Mouse (Mus musculus) liver, embryonic 13.5 days (tissue): Measurements from ENCODE around the gene Fzd1. TPM values are rescaled to one million over a fixed set of nuclear protein-coding genes. Genes with fewer than 3 reads are reported as not detected.
A peak's percentile ranks its signal among the peaks of the same experiment; 100 is the strongest.

ENCODE experiments used
- ATAC-seq: fragments of 200-750 bp; cut with Nextera tagmentation; 2 replicates; pipeline ENCODE4 v1.8.0; 2017; ENCODE audit warnings: low read depth, mild to moderate bottlenecking, moderate number of reproducible peaks, moderate library complexity
- DNase-seq: peaks from one replicate; pipeline ENCODE4 v3.0.0; 2022
- H3K27ac ChIP-seq: fragments of 300-500 bp; sonication (generic); 2 replicates; pipeline ENCODE4 v1.5.1; 2015; ENCODE audit warnings: moderate library complexity, mild to moderate bottlenecking, inconsistent platforms
- H3K27me3 ChIP-seq: fragments of 300-500 bp; sonication (generic); 2 replicates; pipeline ENCODE4 v1.6.1; 2015; ENCODE audit warnings: mild to moderate bottlenecking, inconsistent platforms
- H3K36me3 ChIP-seq: fragments of 300-500 bp; sonication (generic); 2 replicates; pipeline ENCODE4 v1.6.1; 2015; ENCODE audit warnings: mild to moderate bottlenecking, inconsistent platforms
- H3K4me1 ChIP-seq: fragments of 300-500 bp; sonication (generic); replicated peaks from 2 replicates; pipeline ENCODE4 v1.6.1; 2015; ENCODE audit warnings: inconsistent platforms
- H3K4me2 ChIP-seq: fragments of 300-500 bp; sonication (generic); 2 replicates; pipeline ENCODE4 v1.6.1; 2015; ENCODE audit warnings: inconsistent platforms, mild to moderate bottlenecking, moderate library complexity
- H3K4me3 ChIP-seq: fragments of 300-500 bp; sonication (generic); replicated peaks from 2 replicates; pipeline ENCODE4 v1.5.1; 2015; ENCODE audit warnings: mild to moderate bottlenecking, inconsistent platforms
- H3K9ac ChIP-seq: fragments of 300-500 bp; sonication (generic); 2 replicates; pipeline ENCODE4 v1.6.1; 2015; ENCODE audit warnings: mild to moderate bottlenecking, inconsistent platforms
- H3K9me3 ChIP-seq: fragments of 300-500 bp; sonication (generic); replicated peaks from 2 replicates; pipeline ENCODE4 v1.6.1; 2016; ENCODE audit warnings: inconsistent platforms
- WGBS: fragments of 180-500 bp; shearing (Covaris S2); methylation state at CpG from one replicate; pipeline ENCODE4 v1.1.7; 2015; ENCODE audit not compliant: insufficient replicate concordance; 5-methylcytosine and 5-hydroxymethylcytosine counted together
- microRNA-seq: library from miRNA; unstranded; fragments of <30 nt; microRNA quantifications from one replicate; pipeline ENCODE4, GENCODE M21; 2016
- polyA plus RNA-seq: library from polyadenylated mRNA; unstranded; fragments of >200 nt; fragmentation: Nextera tagmentation; extraction: Ambion mirVana; gene quantifications from 2 replicates; pipeline ENCODE4 v1.2.1, GENCODE M21; 2015

Fzd1 gene
- polyA plus RNA-seq, 1 experiment from 2014 or later = 3.7 TPM

DNA sequence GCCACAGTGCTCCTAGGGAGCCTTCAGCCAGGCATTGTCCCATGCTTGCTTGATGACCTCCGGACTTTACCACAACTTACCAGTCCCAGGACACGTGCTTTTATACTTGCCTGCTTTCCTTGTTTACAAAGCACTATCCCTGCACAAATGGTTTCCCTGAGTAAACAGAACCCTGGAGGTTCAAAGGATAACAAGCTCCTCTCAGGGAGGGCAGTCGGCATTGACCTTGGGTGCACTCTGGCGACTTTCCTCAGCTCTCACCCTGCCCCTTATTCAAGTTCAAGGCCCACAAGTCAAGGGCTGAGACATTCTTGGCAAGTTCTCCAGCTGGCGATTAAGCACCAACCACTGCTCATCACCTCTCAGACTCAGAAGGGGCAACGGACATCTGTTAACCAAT, 20.8 kb downstream of the Fzd1 start:
- Histone ChIP-seq H3K27me3 (no peaks in the 10 kb centered on the region), H3K4me2 (no peak overlapping the region), H3K27ac (no peak overlapping the region), H3K4me1 (0 out of 2 replicates have a peak, but pooled peaks cover 3% of the 10 kb centered on the region), H3K9ac (no peak overlapping the region), H3K9me3 (no peaks in the 10 kb centered on the region), H3K4me3 (no peak overlapping the region), H3K36me3 (no peaks in the 10 kb centered on the region)
- DNase-seq (no peak), ATAC-seq (peak; percentile 31; the same call in 1 of the 2 replicates)
- WGBS = 31% methylated on average over 6 of the region's 6 CpGs

GRCm38 (mm10) chr5:4735461-4735860, 22.4 kb downstream of the Fzd1 start:
- DNase-seq (no peak), ATAC-seq (no peak)
- no peaks in the 10 kb centered on the region for H3K36me3 ChIP-seq
- 68% methylated on average over 7 of the region's 7 CpGs for WGBS
- H3K9ac ChIP-seq = no peak overlapping the region
- H3K9me3 ChIP-seq = no peaks in the 10 kb centered on the region
- no peaks in the 10 kb centered on the region for H3K27me3 ChIP-seq
- no peak overlapping the region for H3K4me2 ChIP-seq
- no peak overlapping the region for H3K27ac ChIP-seq
- 0 out of 2 replicates have a peak, but pooled peaks cover 3% of the 10 kb centered on the region for H3K4me1 ChIP-seq
- H3K4me3 ChIP-seq = no peak overlapping the region

DNA sequence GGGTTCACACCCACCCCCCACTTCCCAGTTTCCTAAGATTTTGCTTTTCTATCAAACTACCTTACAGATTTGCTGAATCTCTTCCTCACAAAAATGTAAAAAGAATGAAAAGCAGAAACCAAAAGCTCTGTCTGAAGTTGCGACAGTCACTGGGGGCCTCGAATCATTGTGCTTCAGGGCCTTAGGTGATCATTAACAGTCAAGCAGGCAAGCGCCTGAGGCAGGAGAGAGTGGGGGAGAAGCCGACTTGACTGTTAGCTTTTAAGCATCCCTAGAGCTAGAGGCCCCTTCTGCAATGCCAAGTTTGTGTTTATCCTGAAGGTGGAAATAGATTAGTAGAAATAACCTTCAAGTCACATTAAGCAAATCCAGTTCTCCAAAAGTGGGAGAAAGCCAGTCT, 24.6 kb downstream of the Fzd1 start:
- Histone ChIP-seq H3K27ac (no peak overlapping the region), H3K4me1 (0 out of 2 replicates have a peak, but pooled peaks cover 3% of the 10 kb centered on the region), H3K27me3 (no peaks in the 10 kb centered on the region), H3K9ac (no peak overlapping the region), H3K36me3 (no peaks in the 10 kb centered on the region), H3K4me2 (no peak overlapping the region), H3K9me3 (no peaks in the 10 kb centered on the region), H3K4me3 (no peak overlapping the region)
- no peak for DNase-seq
- WGBS = 44% methylated on average over 4 of the region's 4 CpGs
- ATAC-seq = no peak

- DNase-seq (no peak), ATAC-seq (peak; percentile 36; the same call in 1 of the 2 replicates)
- WGBS = 57% methylated on average over 10 of the region's 10 CpGs
Measured at GRCm38 (mm10) chr5:4732241-4733229, 25.3 kb downstream of the Fzd1 start.

DNA sequence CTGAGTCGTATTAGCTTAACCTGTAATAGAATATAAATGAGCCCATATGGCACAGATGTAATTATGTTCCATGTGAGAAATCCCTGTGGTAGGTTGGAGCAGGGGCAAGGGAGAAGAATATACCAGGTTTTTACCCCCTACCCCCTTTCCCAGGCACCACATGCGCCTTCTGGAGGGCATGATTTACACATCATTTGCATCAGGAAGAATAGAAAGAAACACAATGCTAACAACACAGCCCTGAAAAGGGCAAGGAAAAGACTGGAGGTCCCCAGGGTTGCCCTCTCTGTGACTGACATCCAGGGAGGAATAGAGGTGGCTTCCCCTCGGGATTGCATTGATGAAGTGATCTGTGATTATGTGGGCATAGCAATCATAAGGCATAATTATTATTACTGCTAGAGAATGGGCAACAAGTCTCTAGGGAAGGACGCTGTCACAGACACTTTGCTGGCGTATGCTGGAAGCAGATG, 26.1 kb downstream of the Fzd1 start:
- no peak for DNase-seq
- H3K4me3 ChIP-seq = no peak overlapping the region
- H3K27me3 ChIP-seq = no peaks in the 10 kb centered on the region
- H3K27ac ChIP-seq = no peak overlapping the region
- H3K36me3 ChIP-seq = no peaks in the 10 kb centered on the region
- H3K9ac ChIP-seq = no peak overlapping the region
- no peak overlapping the region for H3K4me2 ChIP-seq
- ATAC-seq = no peak
- 0 out of 2 replicates have a peak, but pooled peaks cover 3% of the 10 kb centered on the region for H3K4me1 ChIP-seq
- WGBS = 53% methylated on average over 5 of the region's 5 CpGs
- H3K9me3 ChIP-seq = no peaks in the 10 kb centered on the region

More at GRCm38 (mm10) chr5:4732241-4733229, 25.3 kb downstream of the Fzd1 start:
- Histone ChIP-seq H3K4me2 (no peak overlapping the region), H3K9me3 (no peaks in the 10 kb centered on the region), H3K27ac (no peak overlapping the region), H3K27me3 (no peaks in the 10 kb centered on the region), H3K4me1 (0 out of 2 replicates have a peak, but pooled peaks cover 3% of the 10 kb centered on the region), H3K36me3 (no peaks in the 10 kb centered on the region), H3K4me3 (no peak overlapping the region), H3K9ac (no peak overlapping the region)

DNA sequence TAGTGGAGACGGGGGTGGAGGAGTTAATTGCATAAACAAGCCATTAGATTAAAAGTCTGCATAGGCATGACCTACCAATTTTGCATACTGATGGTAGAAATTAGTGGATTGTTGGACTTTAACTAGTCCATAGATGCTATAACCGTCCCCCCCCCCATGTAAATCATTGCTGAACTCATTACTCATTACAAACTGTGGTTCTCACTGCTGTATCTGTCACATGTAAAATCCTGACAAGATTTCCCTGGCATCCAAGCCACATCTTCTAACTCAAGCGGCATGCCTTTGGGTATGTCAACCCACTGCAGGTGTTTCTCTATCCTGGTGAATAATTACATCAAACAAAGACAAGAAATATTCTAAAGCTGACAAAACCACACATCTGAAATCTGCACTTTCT, 26.8 kb downstream of the Fzd1 start:
- DNase-seq = no peak
- Histone ChIP-seq H3K9ac (no peak overlapping the region), H3K27me3 (no peaks in the 10 kb centered on the region), H3K36me3 (no peaks in the 10 kb centered on the region), H3K4me3 (no peak overlapping the region), H3K4me1 (0 out of 2 replicates have a peak, but pooled peaks cover 3% of the 10 kb centered on the region), H3K9me3 (no peaks in the 10 kb centered on the region), H3K4me2 (no peak overlapping the region), H3K27ac (no peak overlapping the region)
- ATAC-seq = no peak
- WGBS = 60% methylated on average over 3 of the region's 3 CpGs

Small RNA genes within 50 kb of the gene (microRNA-seq; reads per million reads assigned to microRNA genes)
- not detected for gene Gm44483
